Mouse (Mus musculus): ENCODE data around the gene Arvcf. TPM values are rescaled to one million over a fixed set of nuclear protein-coding genes. Genes with fewer than 3 reads are reported as not detected.
A peak's percentile ranks its signal among the peaks of the same experiment; 100 is the strongest.

The Arvcf gene
- polyA plus RNA-seq, 1 experiment from 2014 or later, result 20.6 TPM

DNA sequence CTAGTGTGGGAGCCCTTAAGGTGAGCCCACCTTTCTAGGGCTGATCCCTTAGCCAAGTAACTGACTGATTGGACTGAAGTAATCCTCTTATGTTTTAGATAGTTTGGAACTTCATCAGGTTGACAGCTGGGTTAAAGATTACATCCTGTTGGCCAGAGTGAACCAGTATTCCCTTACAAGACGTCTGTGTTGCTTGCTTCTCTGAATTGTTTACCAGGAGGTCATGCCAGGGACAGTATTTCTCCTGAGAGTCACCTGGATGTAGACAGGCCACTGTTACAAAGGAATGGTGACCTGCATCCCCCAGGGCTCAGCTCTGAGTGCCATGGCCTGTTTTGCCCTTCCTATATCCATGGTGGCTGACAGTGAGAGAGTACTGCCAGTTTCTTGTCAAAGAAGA is 30.5 kb downstream of the Arvcf start:
- Histone ChIP-seq H3K4me3 (replicated peaks; ENCODE audit: low read depth, low read length) (no peak overlapping the region), H3K27me3 (ENCODE audit: insufficient read depth, low read length) (no peaks in the 10 kb centered on the region), H3K9ac (ENCODE audit: low read depth, low read length) (no peak overlapping the region), H3K4me1 (replicated peaks; ENCODE audit: insufficient read depth, low read length) (peaks cover 12% of the 10 kb centered on the region; the same call in 1 of the 2 replicates), H3K4me2 (ENCODE audit: low read length) (no peak overlapping the region), H3K27ac (no peak overlapping the region; the same call in 1 of the 2 replicates), H3K9me3 (replicated peaks; ENCODE audit: low read length) (no peaks in the 10 kb centered on the region), H3K36me3 (ENCODE audit: insufficient read depth, low read length) (no peaks in the 10 kb centered on the region)
- no peak for TF ChIP-seq CTCF (IDR thresholded peaks at IDR 0.05; ENCODE audit: low read depth)
- no peak for ATAC-seq (replicated peaks; ENCODE audit: low FRiP score, low read depth)
- DNase-seq (ENCODE audit: low spot score), result no peak
- 4% methylated on average over 1 of the region's 1 CpGs for WGBS

- WGBS, result 79% methylated on average over 8 of the region's 8 CpGs
- no peaks in the 10 kb centered on the region for H3K36me3 ChIP-seq (ENCODE audit: insufficient read depth, low read length)
- H3K4me3 ChIP-seq (replicated peaks; ENCODE audit: low read depth, low read length), result no peak overlapping the region
- H3K9ac ChIP-seq (ENCODE audit: low read depth, low read length), result no peak overlapping the region
- no peak for DNase-seq (ENCODE audit: low spot score)
- H3K27me3 ChIP-seq (ENCODE audit: insufficient read depth, low read length), result no peaks in the 10 kb centered on the region
- TF ChIP-seq CTCF (IDR thresholded peaks at IDR 0.05; ENCODE audit: low read depth), result no peak
- ATAC-seq (replicated peaks; ENCODE audit: low FRiP score, low read depth), result no peak
- H3K27ac ChIP-seq, result no peak overlapping the region
- H3K9me3 ChIP-seq (replicated peaks; ENCODE audit: low read length), result no peaks in the 10 kb centered on the region
- no peak overlapping the region for H3K4me2 ChIP-seq (ENCODE audit: low read length)
- H3K4me1 ChIP-seq (replicated peaks; ENCODE audit: insufficient read depth, low read length), result peaks cover 21% of the 10 kb centered on the region
Measured at GRCm38 (mm10) chr16:18379338-18380001, 31.5 kb downstream of the Arvcf start.

GRCm38 (mm10) chr16:18380495-18381063 is 32.6 kb downstream of the Arvcf start:
- Histone ChIP-seq H3K4me2 (ENCODE audit: low read length) (no peak overlapping the region), H3K27me3 (ENCODE audit: insufficient read depth, low read length) (no peaks in the 10 kb centered on the region), H3K4me1 (replicated peaks; ENCODE audit: insufficient read depth, low read length) (peaks cover 26% of the 10 kb centered on the region), H3K27ac (no peak overlapping the region), H3K9me3 (replicated peaks; ENCODE audit: low read length) (no peaks in the 10 kb centered on the region), H3K4me3 (replicated peaks; ENCODE audit: low read depth, low read length) (no peak overlapping the region), H3K9ac (ENCODE audit: low read depth, low read length) (no peak overlapping the region), H3K36me3 (ENCODE audit: insufficient read depth, low read length) (no peaks in the 10 kb centered on the region)
- ATAC-seq (replicated peaks; ENCODE audit: low FRiP score, low read depth) (no peak), DNase-seq (ENCODE audit: low spot score) (no peak)
- no peak for TF ChIP-seq CTCF (IDR thresholded peaks at IDR 0.05; ENCODE audit: low read depth)
- WGBS, result 49% methylated on average over 6 of the region's 6 CpGs

DNA sequence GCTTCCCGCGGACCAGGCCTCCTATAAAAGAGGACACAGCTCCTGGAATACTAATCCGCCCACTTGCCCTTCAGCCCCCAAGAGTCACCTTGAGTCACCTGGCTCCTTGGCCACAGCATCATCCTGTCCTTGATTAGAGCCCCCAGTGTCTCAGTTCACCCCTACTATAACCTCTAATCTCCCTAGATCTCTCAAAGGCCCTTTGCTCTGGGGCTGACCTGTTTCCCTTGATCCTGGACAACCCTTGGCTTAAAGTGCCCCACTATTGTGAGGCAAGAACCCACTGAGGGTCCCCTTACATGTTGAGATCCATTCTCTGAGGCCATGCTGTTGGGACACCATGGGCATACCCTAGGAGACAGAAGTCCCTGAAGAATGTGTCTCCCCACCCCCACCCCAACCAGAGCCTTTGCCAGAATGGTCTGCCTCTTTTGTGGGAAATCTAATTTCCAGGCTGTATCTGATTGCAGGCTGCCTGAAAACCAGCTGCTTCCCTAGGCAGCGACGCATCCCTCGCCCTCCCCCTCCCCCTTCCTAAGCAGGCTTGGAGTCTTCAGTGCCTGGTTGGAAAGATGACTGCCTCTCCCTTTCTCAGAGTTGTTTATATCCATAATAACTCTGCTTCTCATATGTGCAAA is 33.8 kb downstream of the Arvcf start:
- no peaks in the 10 kb centered on the region for H3K9me3 ChIP-seq (replicated peaks; ENCODE audit: low read length)
- H3K27me3 ChIP-seq (ENCODE audit: insufficient read depth, low read length), result no peaks in the 10 kb centered on the region
- H3K36me3 ChIP-seq (ENCODE audit: insufficient read depth, low read length), result no peaks in the 10 kb centered on the region
- ATAC-seq (replicated peaks; ENCODE audit: low FRiP score, low read depth) (no peak), DNase-seq (ENCODE audit: low spot score) (peak; percentile 78)
- no peak for TF ChIP-seq CTCF (IDR thresholded peaks at IDR 0.05; ENCODE audit: low read depth)
- H3K4me2 ChIP-seq (ENCODE audit: low read length), result no peak overlapping the region
- H3K27ac ChIP-seq, result no peak overlapping the region
- peaks cover 25% of the 10 kb centered on the region for H3K4me1 ChIP-seq (replicated peaks; ENCODE audit: insufficient read depth, low read length)
- H3K9ac ChIP-seq (ENCODE audit: low read depth, low read length), result no peak overlapping the region
- 63% methylated on average over 6 of the region's 6 CpGs for WGBS
- H3K4me3 ChIP-seq (replicated peaks; ENCODE audit: low read depth, low read length), result no peak overlapping the region

DNA sequence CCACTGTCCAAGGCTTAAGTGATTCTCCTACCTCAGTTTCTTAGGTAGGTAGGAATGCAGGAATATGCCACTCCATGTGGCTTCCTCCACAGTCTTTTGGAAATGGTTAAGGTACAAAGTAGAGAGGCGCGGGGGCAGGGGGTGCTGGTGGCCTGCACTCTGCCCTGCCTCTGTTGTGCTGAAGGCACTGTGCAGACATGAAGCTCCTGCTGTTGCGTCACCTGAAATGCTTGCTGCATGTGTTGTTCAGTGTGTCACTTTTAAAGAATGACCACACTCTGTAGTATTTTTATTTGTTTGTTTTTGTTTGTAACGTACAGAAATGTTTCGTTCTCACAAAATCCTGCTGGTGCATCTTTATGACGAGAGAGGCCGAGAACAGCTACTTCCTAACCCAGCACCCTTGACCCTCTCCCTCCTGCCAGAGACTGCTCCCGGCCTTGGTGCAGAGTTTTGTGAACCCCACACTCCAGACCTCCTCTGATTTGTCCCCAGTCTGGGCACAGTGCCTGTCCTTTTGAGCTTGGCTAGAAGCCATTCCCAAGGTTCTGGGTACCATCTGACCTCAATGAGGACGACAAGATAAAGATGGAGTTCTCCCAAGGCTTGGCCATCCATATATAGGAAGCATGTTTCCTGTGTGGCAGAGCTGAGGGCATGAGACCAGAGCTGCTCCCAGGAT is 35.2 kb downstream of the Arvcf start:
- Histone ChIP-seq H3K27ac (peak overlapping the region; percentile 19; the same call in 1 of the 2 replicates), H3K9me3 (replicated peaks; ENCODE audit: low read length) (no peaks in the 10 kb centered on the region), H3K4me1 (replicated peaks; ENCODE audit: insufficient read depth, low read length) (peaks cover 23% of the 10 kb centered on the region; the same call in 1 of the 2 replicates), H3K36me3 (ENCODE audit: insufficient read depth, low read length) (no peaks in the 10 kb centered on the region), H3K27me3 (ENCODE audit: insufficient read depth, low read length) (no peaks in the 10 kb centered on the region), H3K4me2 (ENCODE audit: low read length) (no peak overlapping the region), H3K4me3 (replicated peaks; ENCODE audit: low read depth, low read length) (no peak overlapping the region), H3K9ac (ENCODE audit: low read depth, low read length) (no peak overlapping the region)
- TF ChIP-seq CTCF (IDR thresholded peaks at IDR 0.05; ENCODE audit: low read depth), result no peak
- ATAC-seq (replicated peaks; ENCODE audit: low FRiP score, low read depth), result no peak
- DNase-seq (ENCODE audit: low spot score), result no peak
- WGBS, result 74% methylated on average over 9 of the region's 9 CpGs

- Histone ChIP-seq H3K9ac (ENCODE audit: low read depth, low read length) (no peak overlapping the region), H3K9me3 (replicated peaks; ENCODE audit: low read length) (no peaks in the 10 kb centered on the region), H3K36me3 (ENCODE audit: insufficient read depth, low read length) (no peaks in the 10 kb centered on the region), H3K4me1 (replicated peaks; ENCODE audit: insufficient read depth, low read length) (peaks cover 21% of the 10 kb centered on the region), H3K4me2 (ENCODE audit: low read length) (no peak overlapping the region), H3K27me3 (ENCODE audit: insufficient read depth, low read length) (no peaks in the 10 kb centered on the region), H3K27ac (peak overlapping the region; percentile 31; the same call in 1 of the 2 replicates), H3K4me3 (replicated peaks; ENCODE audit: low read depth, low read length) (no peak overlapping the region)
- TF ChIP-seq CTCF (IDR thresholded peaks at IDR 0.05; ENCODE audit: low read depth), result no peak
- 17% methylated on average over 3 of the region's 3 CpGs for WGBS
- no peak for ATAC-seq (replicated peaks; ENCODE audit: low FRiP score, low read depth)
- peak; percentile 66 for DNase-seq (ENCODE audit: low spot score)
Measured at GRCm38 (mm10) chr16:18383756-18384155, 35.8 kb downstream of the Arvcf start.
